Mouse (Mus musculus): ENCODE measurements at regions not wholly inside any gene's neighbourhood (a gene's known extent, or its start where the extent isn't known, plus 50 kb on each side); places are given as distances from the start of the nearest gene placed in this dataset.

DNA sequence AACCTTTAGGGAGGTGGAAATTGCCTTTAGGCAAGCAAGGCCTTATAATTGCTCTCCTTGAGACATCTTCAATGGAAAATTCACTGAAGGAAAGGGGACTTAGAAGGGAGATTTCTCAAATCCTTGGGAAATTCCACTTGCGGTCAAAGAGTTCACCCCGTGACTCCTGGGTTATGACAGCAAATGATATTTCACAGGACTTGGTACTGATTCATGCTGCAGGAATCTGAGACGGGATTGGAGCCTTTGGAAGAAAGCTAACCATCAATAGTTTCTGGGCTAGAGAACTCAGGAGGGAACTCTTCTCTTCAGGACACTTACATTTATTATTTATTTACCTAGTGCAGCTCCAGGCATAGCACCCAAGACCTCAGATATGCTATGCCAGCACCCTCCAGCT lies 52.8 kb upstream of the Cxcl5 start:
- no peak for DNase-seq (ENCODE audit: extremely low read depth, low read depth)

DNA sequence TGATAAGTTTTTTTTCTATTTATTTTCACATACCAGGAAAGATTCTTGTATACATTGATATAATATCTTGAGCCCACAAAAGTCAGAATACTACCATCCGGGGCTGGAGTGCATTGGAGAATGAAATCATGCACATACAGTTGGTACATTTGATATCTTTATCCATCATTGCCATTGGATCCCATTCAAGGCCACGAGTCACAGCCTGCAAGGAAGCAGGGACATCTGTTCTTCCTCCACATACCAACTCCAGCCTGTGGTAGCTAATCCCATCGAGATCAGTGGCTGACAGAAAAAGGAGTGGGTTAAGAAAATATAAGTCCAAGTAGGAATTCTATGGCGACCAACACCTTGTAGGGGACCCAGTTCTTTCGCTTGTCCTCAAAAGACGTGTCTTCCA lies 55.5 kb upstream of the Cxcl5 start:
- no peak for DNase-seq (ENCODE audit: extremely low read depth, low read depth)

DNA sequence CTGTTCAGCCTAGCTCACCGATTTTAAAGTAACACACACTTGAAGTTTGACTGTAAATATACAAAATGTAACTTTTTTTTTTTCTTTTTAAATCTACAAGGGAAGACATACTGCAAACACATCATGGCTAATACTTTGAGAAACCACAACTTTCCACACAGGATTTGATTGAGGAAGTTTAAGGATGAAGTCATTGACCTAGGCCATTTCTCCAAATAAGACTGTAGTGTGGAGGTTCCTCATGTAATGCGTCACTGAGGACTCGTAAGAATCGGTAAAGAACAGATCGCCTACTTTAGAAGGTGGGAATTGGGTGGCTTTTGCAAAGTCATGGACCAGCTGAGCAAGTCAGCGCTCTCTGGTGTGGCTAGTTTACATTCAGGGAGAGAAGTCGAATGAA lies 59.0 kb upstream of the Cxcl5 start:
- DNase-seq (ENCODE audit: extremely low read depth, low read depth) = no peak

DNA sequence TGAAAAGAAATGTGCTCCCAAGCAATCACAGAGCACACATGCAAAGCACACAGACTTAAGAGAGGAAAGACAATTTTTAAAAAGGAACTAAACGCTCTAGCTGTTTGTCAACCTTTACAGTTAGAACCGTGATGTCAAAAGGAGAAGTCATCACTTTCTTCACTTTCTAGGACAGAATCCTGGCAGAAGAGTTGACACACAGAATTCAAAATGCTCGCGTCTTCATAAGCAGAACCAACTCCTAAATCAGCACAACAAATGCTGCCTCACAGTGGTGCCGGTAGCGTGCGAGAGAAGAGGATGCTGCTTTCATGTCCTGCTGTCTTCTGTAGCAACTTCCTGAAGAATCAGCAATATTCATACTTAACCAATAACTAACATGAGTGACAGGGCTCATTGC lies 55.6 kb upstream of the Rassf6 start:
- DNase-seq (ENCODE audit: extremely low read depth, low read depth) = no peak

DNA sequence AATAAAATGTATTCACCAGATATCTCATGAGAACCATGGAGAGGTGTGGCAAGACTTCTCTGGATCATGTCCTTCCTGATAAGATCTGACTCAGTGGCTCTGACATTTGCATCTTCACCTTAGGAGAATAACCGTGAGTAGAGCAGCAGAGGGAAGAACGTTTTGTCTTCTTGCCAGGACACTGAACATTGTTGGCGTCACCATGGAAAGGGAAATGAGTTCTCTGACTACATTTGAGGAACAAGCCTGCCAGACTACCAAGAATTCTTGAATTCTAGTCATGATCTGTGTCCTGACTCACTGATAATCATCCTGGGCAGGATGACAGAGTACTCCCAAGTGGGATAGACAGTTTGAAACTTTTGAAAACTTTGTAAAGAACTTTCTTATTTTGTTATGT lies 54.0 kb upstream of the Rassf6 start:
- peak; percentile 33 for DNase-seq (ENCODE audit: extremely low read depth, low read depth)

DNA sequence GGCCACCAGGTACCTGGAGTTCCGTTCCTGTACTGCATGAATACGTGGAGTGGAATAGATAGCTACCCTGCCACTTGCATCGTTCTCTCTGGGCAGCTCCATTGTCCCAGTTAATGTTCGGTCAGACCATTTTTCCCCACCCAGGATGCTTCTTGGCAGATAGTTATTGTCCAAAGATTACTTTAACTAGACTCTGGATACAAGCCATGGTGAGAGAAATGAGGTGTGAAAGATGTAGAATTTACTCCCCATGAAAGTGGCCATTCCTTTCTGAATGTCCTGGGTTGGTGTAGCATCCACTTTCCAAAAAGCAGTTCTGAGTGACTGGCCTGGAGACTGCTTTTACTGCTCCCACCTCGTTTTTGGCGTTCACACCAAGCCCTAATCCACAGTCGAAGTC lies 50.3 kb upstream of the Rassf6 start:
- DNase-seq (ENCODE audit: extremely low read depth, low read depth) = no peak

Measured in MEL-GATA-1-ER (cell line).